Mouse (Mus musculus): Measurements from ENCODE around the gene Fam172a. TPM values are rescaled to one million over a fixed set of nuclear protein-coding genes. Genes with fewer than 3 reads are reported as not detected.

The Fam172a gene
- polyA plus RNA-seq, 1 experiment from 2014 or later: 33.0 TPM

DNA sequence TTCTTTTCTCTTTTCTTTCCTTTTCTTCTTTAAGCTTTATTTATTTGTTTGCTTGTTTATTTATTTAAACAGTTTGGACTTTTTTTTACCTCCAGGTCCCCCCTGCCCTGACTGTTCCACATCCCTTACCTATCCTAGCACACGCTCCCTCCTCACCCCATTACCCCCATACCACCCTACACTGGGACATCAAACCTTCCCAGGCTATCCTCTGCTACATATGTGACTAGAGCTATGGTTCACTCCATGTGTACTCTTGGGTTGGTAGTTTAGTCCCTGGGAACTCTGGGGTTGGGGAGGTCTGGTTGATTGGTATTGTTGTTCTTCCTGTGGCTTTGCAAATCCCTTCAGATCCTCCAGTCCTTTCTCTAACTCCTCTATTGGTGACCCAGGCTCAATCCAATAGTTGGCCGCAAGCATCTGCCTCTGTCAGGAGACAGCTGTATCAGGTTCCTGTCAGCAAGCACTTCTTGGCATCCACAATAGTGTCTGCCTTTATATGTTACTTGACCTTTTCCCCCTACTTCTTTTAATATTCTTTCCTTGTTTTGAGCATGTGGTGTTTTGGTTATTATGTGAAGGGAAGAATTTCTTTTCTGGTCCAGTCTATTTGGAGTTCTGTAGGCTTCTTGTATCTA, 141.3 kb downstream of the Fam172a start:
- WGBS: 85% methylated on average over 2 of the region's 2 CpGs
- ATAC-seq (ENCODE audit: low read depth): no peak

DNA sequence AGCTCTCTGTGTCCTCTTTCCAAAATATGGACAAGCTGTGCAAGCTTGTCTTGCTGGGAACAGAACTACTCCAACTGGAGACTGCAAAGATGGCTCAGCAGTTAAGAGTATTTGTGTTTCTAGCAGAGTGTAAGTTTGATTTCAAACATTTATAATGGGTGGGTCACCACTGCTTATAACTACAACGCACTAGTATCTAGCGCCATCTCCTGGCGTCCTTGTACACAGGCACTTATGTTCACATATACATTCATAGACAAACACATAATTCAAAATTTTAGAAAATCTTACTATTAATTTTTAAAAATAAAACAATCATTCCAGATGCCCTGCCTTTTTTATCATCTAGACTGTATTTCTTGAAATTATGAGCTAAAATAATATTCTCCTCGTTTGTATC, 147.0 kb downstream of the Fam172a start:
- WGBS: 82% methylated on average over 4 of the region's 4 CpGs
- DNase-seq (ENCODE audit: low spot score) (no peak), ATAC-seq (ENCODE audit: low read depth) (no peak)
- H3K4me2 ChIP-seq (ENCODE audit: low read depth, low read length): no peak overlapping the region
- no peak overlapping the region for H3K27ac ChIP-seq (replicated peaks; ENCODE audit: low read depth, low read length)
- H3K36me3 ChIP-seq (ENCODE audit: control insufficient read depth, insufficient read depth, low read length): no peaks in the 10 kb centered on the region
- H3K9me3 ChIP-seq (ENCODE audit: control insufficient read depth, low read length): no peaks in the 10 kb centered on the region
- no peaks in the 10 kb centered on the region for H3K4me1 ChIP-seq (ENCODE audit: control insufficient read depth, insufficient read depth, low read length)
- H3K9ac ChIP-seq (ENCODE audit: low read depth, low read length): no peak overlapping the region
- no peak overlapping the region for H3K4me3 ChIP-seq (ENCODE audit: low read depth, low read length)
- H3K27me3 ChIP-seq (replicated peaks; ENCODE audit: control insufficient read depth, insufficient read depth, low read length): no peaks in the 10 kb centered on the region

More for the DNA sequence above, 141.3 kb downstream of the Fam172a start:
- Histone ChIP-seq H3K4me2 (ENCODE audit: low read depth, low read length) (no peak overlapping the region), H3K27me3 (replicated peaks; ENCODE audit: control insufficient read depth, insufficient read depth, low read length) (no peaks in the 10 kb centered on the region), H3K27ac (replicated peaks; ENCODE audit: low read depth, low read length) (no peak overlapping the region), H3K9ac (ENCODE audit: low read depth, low read length) (no peak overlapping the region), H3K36me3 (ENCODE audit: control insufficient read depth, insufficient read depth, low read length) (no peaks in the 10 kb centered on the region), H3K4me3 (ENCODE audit: low read depth, low read length) (no peak overlapping the region), H3K9me3 (ENCODE audit: control insufficient read depth, low read length) (no peaks in the 10 kb centered on the region), H3K4me1 (ENCODE audit: control insufficient read depth, insufficient read depth, low read length) (no peaks in the 10 kb centered on the region)
- no peak for DNase-seq (ENCODE audit: low spot score)

DNA sequence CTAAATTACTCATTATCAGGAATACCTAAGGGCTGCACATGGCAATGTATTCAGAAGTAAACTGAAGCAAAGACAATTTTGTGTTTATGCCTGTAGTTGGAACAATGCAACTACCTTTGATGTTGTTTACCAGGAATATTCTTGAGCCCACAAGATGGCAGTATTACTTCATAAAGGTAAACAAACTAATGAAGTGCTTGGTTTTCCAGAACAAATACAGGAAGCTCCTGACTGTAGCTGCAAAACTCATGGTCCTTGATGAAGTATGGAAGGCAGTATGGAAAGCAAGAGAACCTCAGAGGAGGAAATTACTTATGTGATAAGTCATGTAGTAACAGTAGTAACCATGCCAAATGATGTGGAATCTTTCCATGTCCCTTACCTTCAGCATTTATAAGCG, 163.0 kb downstream of the Fam172a start:
- Histone ChIP-seq H3K9ac (ENCODE audit: low read depth, low read length) (no peak overlapping the region), H3K27ac (replicated peaks; ENCODE audit: low read depth, low read length) (no peak overlapping the region), H3K9me3 (ENCODE audit: control insufficient read depth, low read length) (no peaks in the 10 kb centered on the region), H3K4me3 (ENCODE audit: low read depth, low read length) (no peak overlapping the region), H3K4me2 (ENCODE audit: low read depth, low read length) (no peak overlapping the region), H3K27me3 (replicated peaks; ENCODE audit: control insufficient read depth, insufficient read depth, low read length) (no peaks in the 10 kb centered on the region), H3K36me3 (ENCODE audit: control insufficient read depth, insufficient read depth, low read length) (no peaks in the 10 kb centered on the region), H3K4me1 (ENCODE audit: control insufficient read depth, insufficient read depth, low read length) (no peaks in the 10 kb centered on the region)
- ATAC-seq (ENCODE audit: low read depth) (peak; percentile 30; the same call in 1 of the 2 replicates), DNase-seq (ENCODE audit: low spot score) (peak; percentile 51)
- WGBS: 94% methylated on average over 1 of the region's 1 CpGs

DNA sequence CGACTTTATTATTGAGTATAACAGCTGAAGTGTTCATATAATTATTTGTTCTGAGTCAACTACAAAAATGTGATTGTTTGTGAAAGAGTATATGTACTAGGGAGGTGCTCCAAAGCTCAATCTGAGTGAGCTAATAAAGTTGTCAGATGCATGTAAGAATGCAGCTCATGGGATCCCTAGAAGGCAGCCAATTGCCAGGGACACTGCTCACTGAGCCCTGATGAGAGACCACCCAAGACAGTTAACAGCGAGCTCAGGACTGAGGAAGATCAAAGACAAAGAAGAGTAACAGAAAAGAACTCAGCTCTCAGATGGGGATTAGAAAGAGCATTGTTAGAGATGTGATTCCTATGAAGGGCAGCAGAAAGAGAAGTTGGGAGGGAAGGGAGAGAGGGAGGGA, 166.5 kb downstream of the Fam172a start:
- H3K4me2 ChIP-seq (ENCODE audit: low read depth, low read length): no peak overlapping the region
- no peak overlapping the region for H3K4me3 ChIP-seq (ENCODE audit: low read depth, low read length)
- no peaks in the 10 kb centered on the region for H3K9me3 ChIP-seq (ENCODE audit: control insufficient read depth, low read length)
- no peak for ATAC-seq (ENCODE audit: low read depth)
- H3K4me1 ChIP-seq (ENCODE audit: control insufficient read depth, insufficient read depth, low read length): no peaks in the 10 kb centered on the region
- H3K27ac ChIP-seq (replicated peaks; ENCODE audit: low read depth, low read length): no peak overlapping the region
- H3K9ac ChIP-seq (ENCODE audit: low read depth, low read length): no peak overlapping the region
- WGBS: 55% methylated on average over 2 of the region's 2 CpGs
- peak; percentile 5 for DNase-seq (ENCODE audit: low spot score)
- no peaks in the 10 kb centered on the region for H3K27me3 ChIP-seq (replicated peaks; ENCODE audit: control insufficient read depth, insufficient read depth, low read length)
- no peaks in the 10 kb centered on the region for H3K36me3 ChIP-seq (ENCODE audit: control insufficient read depth, insufficient read depth, low read length)

DNA sequence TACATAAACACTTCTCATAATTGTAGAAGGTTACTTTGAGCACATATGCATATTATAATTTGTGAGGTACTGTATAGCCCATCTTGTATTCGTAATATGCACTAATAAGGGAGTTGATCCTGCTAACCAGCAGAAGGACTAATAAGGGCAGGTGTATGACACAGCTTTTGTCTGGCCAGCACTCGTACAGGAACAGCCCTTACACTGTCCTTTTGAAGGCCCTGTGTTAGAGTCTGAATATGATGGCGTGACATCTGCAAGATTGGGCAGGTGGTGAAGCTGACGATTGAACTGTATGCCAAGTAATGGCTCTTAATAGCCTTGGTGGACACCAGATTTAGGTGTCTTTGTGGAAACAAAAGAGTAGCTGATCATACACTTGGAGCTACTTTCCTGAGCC, 176.3 kb downstream of the Fam172a start:
- WGBS: 79% methylated on average over 4 of the region's 4 CpGs
- H3K9ac ChIP-seq (ENCODE audit: low read depth, low read length): no peak overlapping the region
- H3K27ac ChIP-seq (replicated peaks; ENCODE audit: low read depth, low read length): no peak overlapping the region
- no peaks in the 10 kb centered on the region for H3K36me3 ChIP-seq (ENCODE audit: control insufficient read depth, insufficient read depth, low read length)
- H3K9me3 ChIP-seq (ENCODE audit: control insufficient read depth, low read length): no peaks in the 10 kb centered on the region
- H3K27me3 ChIP-seq (replicated peaks; ENCODE audit: control insufficient read depth, insufficient read depth, low read length): no peaks in the 10 kb centered on the region
- ATAC-seq (ENCODE audit: low read depth) (no peak), DNase-seq (ENCODE audit: low spot score) (no peak)
- H3K4me2 ChIP-seq (ENCODE audit: low read depth, low read length): no peak overlapping the region
- no peak overlapping the region for H3K4me3 ChIP-seq (ENCODE audit: low read depth, low read length)
- H3K4me1 ChIP-seq (ENCODE audit: control insufficient read depth, insufficient read depth, low read length): no peaks in the 10 kb centered on the region

DNA sequence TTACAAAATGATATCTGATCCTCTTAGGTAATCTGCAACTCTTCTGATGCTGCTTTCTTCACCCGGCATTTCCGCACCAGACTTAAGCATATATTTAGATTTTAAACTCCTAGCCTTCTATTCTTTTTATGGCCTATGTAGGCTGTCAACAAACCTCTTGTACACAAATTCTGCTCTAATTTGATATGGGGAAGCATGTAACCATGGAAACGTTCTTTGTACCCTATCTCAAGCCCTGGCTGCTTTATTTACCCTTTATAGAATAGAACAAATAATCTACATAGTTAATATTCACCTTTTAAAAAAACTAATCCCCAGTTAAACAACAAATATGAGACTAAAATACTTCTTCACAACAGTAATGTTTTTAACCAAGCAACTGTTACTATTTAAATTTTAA, 176.7 kb downstream of the Fam172a start:
- H3K9me3 ChIP-seq (ENCODE audit: control insufficient read depth, low read length): no peaks in the 10 kb centered on the region
- WGBS: 73% methylated on average over 3 of the region's 3 CpGs
- no peaks in the 10 kb centered on the region for H3K27me3 ChIP-seq (replicated peaks; ENCODE audit: control insufficient read depth, insufficient read depth, low read length)
- H3K36me3 ChIP-seq (ENCODE audit: control insufficient read depth, insufficient read depth, low read length): no peaks in the 10 kb centered on the region
- DNase-seq (ENCODE audit: low spot score) (no peak), ATAC-seq (ENCODE audit: low read depth) (no peak)
- no peak overlapping the region for H3K27ac ChIP-seq (replicated peaks; ENCODE audit: low read depth, low read length)
- H3K4me3 ChIP-seq (ENCODE audit: low read depth, low read length): no peak overlapping the region
- no peak overlapping the region for H3K4me2 ChIP-seq (ENCODE audit: low read depth, low read length)
- no peak overlapping the region for H3K9ac ChIP-seq (ENCODE audit: low read depth, low read length)
- H3K4me1 ChIP-seq (ENCODE audit: control insufficient read depth, insufficient read depth, low read length): no peaks in the 10 kb centered on the region

DNA sequence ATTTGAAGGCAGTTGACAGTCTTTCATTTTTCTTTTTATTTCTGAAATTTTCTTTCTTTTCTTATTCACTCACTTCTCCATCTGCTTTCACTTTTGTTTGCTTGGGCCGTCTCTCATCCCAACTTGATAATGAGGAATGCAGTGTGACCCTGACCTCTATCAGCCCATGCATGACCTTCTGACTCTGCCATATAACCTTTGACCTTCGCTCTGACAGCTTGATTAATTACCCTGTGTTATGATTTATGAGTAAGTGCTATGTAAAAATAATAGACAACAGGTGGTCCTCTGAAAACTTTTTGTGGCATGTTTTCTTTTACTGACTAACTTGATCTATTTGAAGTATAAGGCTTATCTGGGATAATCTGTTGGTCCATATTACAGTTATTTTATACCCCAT, 195.8 kb downstream of the Fam172a start:
- Histone ChIP-seq H3K4me3 (ENCODE audit: low read depth, low read length) (no peak overlapping the region), H3K36me3 (ENCODE audit: control insufficient read depth, insufficient read depth, low read length) (no peaks in the 10 kb centered on the region), H3K4me1 (ENCODE audit: control insufficient read depth, insufficient read depth, low read length) (no peaks in the 10 kb centered on the region), H3K9ac (ENCODE audit: low read depth, low read length) (no peak overlapping the region), H3K27me3 (replicated peaks; ENCODE audit: control insufficient read depth, insufficient read depth, low read length) (no peaks in the 10 kb centered on the region), H3K27ac (replicated peaks; ENCODE audit: low read depth, low read length) (no peak overlapping the region), H3K4me2 (ENCODE audit: low read depth, low read length) (no peak overlapping the region), H3K9me3 (ENCODE audit: control insufficient read depth, low read length) (no peaks in the 10 kb centered on the region)
- DNase-seq (ENCODE audit: low spot score): no peak
- WGBS: 14% methylated on average over 2 of the region's 2 CpGs
- ATAC-seq (ENCODE audit: low read depth): no peak

DNA sequence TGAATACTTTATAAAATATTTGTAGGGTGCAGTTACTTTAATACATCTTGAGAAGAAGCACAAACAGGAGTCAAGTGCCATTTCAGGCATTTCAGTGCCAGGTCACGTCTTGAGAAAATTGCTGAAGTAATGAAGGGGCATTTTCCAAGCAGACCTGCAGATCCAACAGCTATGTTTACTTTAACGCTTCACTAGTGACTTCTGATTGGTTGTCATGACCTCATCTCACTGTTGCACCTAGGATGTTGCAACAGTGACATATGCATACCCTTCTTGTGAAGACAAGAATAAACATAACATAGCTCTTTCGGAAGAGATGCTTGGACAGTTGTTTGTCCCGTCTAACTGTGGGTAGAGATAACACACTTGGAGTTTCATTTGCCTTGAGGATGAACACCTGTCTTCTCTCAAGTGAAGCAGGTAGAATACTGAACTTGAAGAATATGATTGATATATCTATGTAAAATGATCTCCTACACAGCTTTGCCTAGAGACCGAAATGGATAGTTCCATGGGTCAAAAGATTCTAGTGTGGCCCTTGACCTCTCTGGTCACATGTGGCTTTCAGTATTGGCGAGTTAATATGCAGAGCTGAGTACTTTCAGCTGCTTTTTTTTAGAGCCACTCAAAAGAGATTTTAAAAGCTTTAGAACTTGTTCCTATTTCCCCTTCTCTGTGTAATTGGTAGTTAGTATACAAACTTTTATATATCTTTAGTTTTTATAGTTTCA, 196.4 kb downstream of the Fam172a start:
- Histone ChIP-seq H3K4me2 (ENCODE audit: low read depth, low read length) (no peak overlapping the region), H3K9ac (ENCODE audit: low read depth, low read length) (no peak overlapping the region), H3K36me3 (ENCODE audit: control insufficient read depth, insufficient read depth, low read length) (no peaks in the 10 kb centered on the region), H3K27ac (replicated peaks; ENCODE audit: low read depth, low read length) (no peak overlapping the region), H3K4me1 (ENCODE audit: control insufficient read depth, insufficient read depth, low read length) (no peaks in the 10 kb centered on the region), H3K27me3 (replicated peaks; ENCODE audit: control insufficient read depth, insufficient read depth, low read length) (no peaks in the 10 kb centered on the region), H3K4me3 (ENCODE audit: low read depth, low read length) (no peak overlapping the region), H3K9me3 (ENCODE audit: control insufficient read depth, low read length) (no peaks in the 10 kb centered on the region)
- DNase-seq (ENCODE audit: low spot score) (no peak), ATAC-seq (ENCODE audit: low read depth) (no peak)
- WGBS: 27% methylated on average over 6 of the region's 6 CpGs

DNA sequence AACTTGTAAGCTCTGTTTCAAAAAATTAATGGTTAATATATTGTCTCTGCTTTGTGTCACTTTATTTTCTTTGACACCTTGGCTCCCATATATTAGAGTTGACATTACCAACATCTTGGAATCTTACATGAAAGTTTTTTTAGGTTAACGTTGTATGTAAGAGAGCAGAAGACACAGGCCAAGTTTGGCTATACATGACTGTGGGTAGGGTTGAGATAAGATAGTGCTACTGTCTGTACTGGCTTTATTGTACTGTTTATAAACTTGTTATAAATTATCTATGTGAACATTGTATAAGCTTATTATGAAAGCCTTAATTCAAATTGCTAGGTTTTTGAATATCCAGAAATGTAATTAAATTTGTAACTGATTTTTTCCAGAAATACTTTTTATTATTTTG, 197.9 kb downstream of the Fam172a start:
- Histone ChIP-seq H3K27me3 (replicated peaks; ENCODE audit: control insufficient read depth, insufficient read depth, low read length) (no peaks in the 10 kb centered on the region), H3K9me3 (ENCODE audit: control insufficient read depth, low read length) (no peaks in the 10 kb centered on the region), H3K36me3 (ENCODE audit: control insufficient read depth, insufficient read depth, low read length) (no peaks in the 10 kb centered on the region), H3K4me2 (ENCODE audit: low read depth, low read length) (no peak overlapping the region), H3K4me3 (ENCODE audit: low read depth, low read length) (no peak overlapping the region), H3K9ac (ENCODE audit: low read depth, low read length) (no peak overlapping the region), H3K27ac (replicated peaks; ENCODE audit: low read depth, low read length) (no peak overlapping the region), H3K4me1 (ENCODE audit: control insufficient read depth, insufficient read depth, low read length) (no peaks in the 10 kb centered on the region)
- 50% methylated on average over 1 of the region's 1 CpGs for WGBS
- ATAC-seq (ENCODE audit: low read depth): no peak
- DNase-seq (ENCODE audit: low spot score): no peak

Measured in embryonic facial prominence, embryonic 14.5 days (tissue).